Mouse (Mus musculus) spleen, embryonic (tissue): ENCODE measurements around the gene Cradd.

Experiments used
- CTCF ChIA-PET: fragments of 350-600 bp; sonication (Branson Sonifier 250); formaldehyde crosslinking; loops from one replicate; lab custom pipeline; 2022; lab: Charles Lee

The Cradd gene

DNA sequence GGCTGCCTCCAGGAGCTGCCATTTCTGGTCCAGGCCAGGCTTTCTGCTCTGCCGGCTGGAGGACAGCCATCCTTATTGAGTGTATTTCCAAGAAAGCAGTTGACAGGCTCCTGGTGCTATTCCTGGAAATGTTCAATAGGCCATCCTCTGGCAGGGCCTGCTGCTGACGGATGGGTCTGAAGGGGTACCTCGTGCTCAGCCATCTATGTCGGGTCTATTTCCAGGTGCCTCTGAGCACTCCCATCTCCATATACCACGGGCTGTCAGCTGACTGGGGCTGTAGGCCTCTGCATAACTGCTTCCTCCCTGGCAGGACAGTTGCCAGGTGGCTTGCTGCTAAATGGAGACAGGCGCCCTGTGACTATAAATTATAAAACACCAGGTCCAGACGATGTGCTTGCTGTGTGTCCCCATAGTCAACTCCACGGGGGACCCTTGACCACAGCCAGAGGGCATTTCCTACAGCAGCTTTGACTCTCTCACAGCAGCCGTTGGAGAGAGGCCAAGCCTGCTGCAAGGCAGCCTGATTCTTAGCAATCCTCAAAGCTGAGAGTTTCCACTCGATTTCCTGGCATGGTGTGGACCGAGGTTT, 181.0 kb downstream of the Cradd start:
- CTCF ChIA-PET = no interaction called here

DNA sequence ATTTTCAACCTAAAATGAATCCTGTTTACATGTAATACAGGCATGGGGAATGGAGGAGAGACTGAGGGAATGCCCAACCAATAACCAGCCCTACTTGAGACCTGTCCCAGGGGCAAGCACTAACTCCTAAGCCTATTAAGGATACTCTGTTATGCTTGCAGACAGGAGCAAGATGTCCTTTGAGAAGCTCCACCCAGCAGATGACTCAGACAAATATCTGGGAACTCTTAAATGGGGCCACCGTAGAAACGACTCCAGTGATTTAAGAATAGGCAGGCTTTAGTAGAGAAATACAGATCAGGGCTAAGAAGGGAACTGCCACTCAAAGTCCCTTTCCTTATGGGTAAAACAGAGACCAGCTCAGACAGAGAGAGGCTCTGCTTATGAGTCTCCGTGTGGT, 182.9 kb downstream of the Cradd start:
- CTCF ChIA-PET = no interaction called here

DNA sequence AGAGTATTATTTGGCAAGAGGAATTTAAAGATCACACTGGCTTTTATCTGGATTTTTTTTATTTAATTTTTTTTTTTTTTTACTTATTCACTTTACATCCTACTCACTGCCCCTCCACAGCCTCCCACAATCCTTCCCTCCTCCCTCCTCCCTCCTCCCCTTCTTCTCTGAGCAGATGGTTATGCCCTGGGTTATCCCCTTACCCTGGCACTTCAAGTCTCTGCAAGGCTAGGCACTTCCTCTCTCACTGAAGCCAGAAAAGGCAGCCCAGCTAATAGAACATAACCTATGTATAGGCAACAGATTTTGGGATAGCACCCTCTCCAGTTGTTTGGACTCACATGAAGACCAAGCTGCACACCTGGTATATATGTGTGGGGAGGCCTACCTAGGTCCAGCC, 183.7 kb downstream of the Cradd start:
- CTCF ChIA-PET = interaction anchor here (0.6 kb wide), 1 partner anchor 300 kb away, joined by 5 read pairs; no protein-coding TSS in a partner anchor

DNA sequence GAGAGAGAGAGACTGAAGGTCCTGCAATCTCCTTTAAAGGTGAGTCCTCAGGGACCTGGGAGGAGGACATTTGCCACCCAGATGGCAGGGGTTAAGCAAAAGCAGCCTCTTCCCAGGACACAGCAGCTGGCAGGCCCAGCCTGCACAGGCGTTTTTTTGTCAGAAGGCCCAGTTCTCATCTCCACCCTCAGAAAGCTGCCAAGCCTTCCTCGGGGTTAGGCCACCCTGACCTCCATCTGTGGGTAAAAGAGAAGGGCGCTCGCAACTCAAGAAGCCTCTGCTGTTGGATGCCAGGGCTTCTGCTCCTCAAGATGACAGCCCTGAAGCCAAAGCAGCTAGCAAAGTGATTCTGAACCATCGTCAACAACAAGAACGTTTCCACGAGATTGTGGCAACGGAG, 184.3 kb downstream of the Cradd start:
- CTCF ChIA-PET = interaction anchor here (0.6 kb wide), 1 partner anchor 301 kb away, joined by 5 read pairs; no protein-coding TSS in a partner anchor

DNA sequence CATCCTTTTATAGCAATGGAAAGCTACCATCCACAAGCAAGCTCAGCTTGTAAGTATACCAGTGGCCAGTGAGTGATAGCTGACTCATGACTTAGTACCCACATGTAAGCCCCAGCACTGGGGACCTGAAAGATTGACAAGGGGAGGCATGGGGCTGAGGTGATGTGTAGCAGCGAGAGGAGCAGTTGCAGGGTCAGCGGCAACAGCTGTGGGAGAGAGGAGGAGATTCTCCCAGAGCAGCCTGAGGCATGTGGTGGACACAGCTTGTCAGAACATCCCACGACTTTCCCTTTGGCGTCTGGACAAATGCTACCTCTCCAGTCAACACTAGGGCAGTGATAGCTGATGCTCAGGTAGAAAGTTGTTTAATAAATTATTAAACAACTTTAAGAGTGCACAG, 190.9 kb downstream of the Cradd start:
- CTCF ChIA-PET = no interaction called here
